Mouse (Mus musculus) testis, adult 2 months (tissue): Measurements from ENCODE around the gene Reln.

Experiments used
- CTCF ChIP-seq: fragments of 200-500 bp; IDR thresholded peaks from 2 replicates; pipeline ENCODE4 v1.5.1; 2012; ENCODE audit warnings: low read depth, mild to moderate bottlenecking, inconsistent platforms, low read length, moderate library complexity; ENCODE audit not compliant: control insufficient read depth, insufficient read depth, insufficient replicate concordance
- POLR2A ChIP-seq: fragments of 200-500 bp; IDR thresholded peaks from 2 replicates; pipeline ENCODE4 v1.6.1; 2012; ENCODE audit warnings: low read depth, mild to moderate bottlenecking, inconsistent platforms, low read length, moderate library complexity; ENCODE audit not compliant: control insufficient read depth

DNA sequence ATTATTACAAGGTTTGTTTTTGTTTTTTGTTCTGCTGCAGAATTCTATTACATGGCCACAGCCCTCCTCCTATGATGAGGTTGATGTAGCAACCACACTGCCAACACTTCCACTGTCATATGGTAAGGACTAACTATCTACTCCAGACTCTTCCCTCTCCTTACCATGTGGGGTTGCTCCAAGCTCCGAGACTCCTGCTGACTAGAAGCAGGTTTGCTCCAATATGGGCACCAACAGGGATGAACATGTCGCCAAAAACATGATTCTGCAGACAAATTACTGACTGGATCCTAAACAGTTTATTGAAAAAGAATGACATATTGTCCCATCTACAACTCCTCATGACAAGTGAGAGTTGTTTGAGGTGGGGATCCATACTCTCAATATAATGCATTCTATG is 28.5 kb downstream of the Reln start:
- TF ChIP-seq CTCF (no peak), POLR2A (no peak)
